Mouse (Mus musculus) liver, embryonic 13.5 days (tissue): Measurements from ENCODE around the gene Inpp4b. TPM values are rescaled to one million over a fixed set of nuclear protein-coding genes. Genes with fewer than 3 reads are reported as not detected.

ENCODE experiments used
- ATAC-seq: fragments of 200-750 bp; cut with Nextera tagmentation; 2 replicates; pipeline ENCODE4 v1.8.0; 2017; ENCODE audit warnings: low read depth, mild to moderate bottlenecking, moderate number of reproducible peaks, moderate library complexity
- DNase-seq: peaks from one replicate; pipeline ENCODE4 v3.0.0; 2022
- H3K27ac ChIP-seq: fragments of 300-500 bp; sonication (generic); 2 replicates; pipeline ENCODE4 v1.5.1; 2015; ENCODE audit warnings: moderate library complexity, mild to moderate bottlenecking, inconsistent platforms
- H3K27me3 ChIP-seq: fragments of 300-500 bp; sonication (generic); 2 replicates; pipeline ENCODE4 v1.6.1; 2015; ENCODE audit warnings: mild to moderate bottlenecking, inconsistent platforms
- H3K36me3 ChIP-seq: fragments of 300-500 bp; sonication (generic); 2 replicates; pipeline ENCODE4 v1.6.1; 2015; ENCODE audit warnings: mild to moderate bottlenecking, inconsistent platforms
- H3K4me1 ChIP-seq: fragments of 300-500 bp; sonication (generic); replicated peaks from 2 replicates; pipeline ENCODE4 v1.6.1; 2015; ENCODE audit warnings: inconsistent platforms
- H3K4me2 ChIP-seq: fragments of 300-500 bp; sonication (generic); 2 replicates; pipeline ENCODE4 v1.6.1; 2015; ENCODE audit warnings: inconsistent platforms, mild to moderate bottlenecking, moderate library complexity
- H3K4me3 ChIP-seq: fragments of 300-500 bp; sonication (generic); replicated peaks from 2 replicates; pipeline ENCODE4 v1.5.1; 2015; ENCODE audit warnings: mild to moderate bottlenecking, inconsistent platforms
- H3K9ac ChIP-seq: fragments of 300-500 bp; sonication (generic); 2 replicates; pipeline ENCODE4 v1.6.1; 2015; ENCODE audit warnings: mild to moderate bottlenecking, inconsistent platforms
- H3K9me3 ChIP-seq: fragments of 300-500 bp; sonication (generic); replicated peaks from 2 replicates; pipeline ENCODE4 v1.6.1; 2016; ENCODE audit warnings: inconsistent platforms
- WGBS: fragments of 180-500 bp; shearing (Covaris S2); methylation state at CpG from one replicate; pipeline ENCODE4 v1.1.7; 2015; ENCODE audit not compliant: insufficient replicate concordance; 5-methylcytosine and 5-hydroxymethylcytosine counted together
- polyA plus RNA-seq: library from polyadenylated mRNA; unstranded; fragments of >200 nt; fragmentation: Nextera tagmentation; extraction: Ambion mirVana; gene quantifications from 2 replicates; pipeline ENCODE4 v1.2.1, GENCODE M21; 2015

Inpp4b gene
- polyA plus RNA-seq, 1 experiment from 2014 or later = 2.2 TPM

DNA sequence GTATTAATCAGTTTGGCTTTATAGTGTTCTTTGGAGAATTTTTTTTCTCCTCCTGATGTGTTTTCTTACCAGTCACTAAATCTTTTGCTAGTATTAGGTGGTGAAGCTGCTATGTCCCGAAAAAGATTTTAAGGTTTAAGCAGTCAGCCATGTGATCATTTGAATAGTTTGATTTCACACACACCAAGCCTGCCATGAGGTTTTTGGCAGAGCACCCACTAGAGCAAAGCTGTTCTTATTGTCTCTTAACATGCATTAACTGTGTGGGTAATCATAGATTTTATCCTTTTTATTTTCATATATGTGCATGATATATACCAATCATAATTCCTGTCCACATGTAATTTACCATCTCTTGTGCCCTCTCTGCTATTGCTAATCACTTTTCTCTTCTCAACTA lies 240.6 kb downstream of the Inpp4b start:
- WGBS = 63% methylated on average over 1 of the region's 1 CpGs
- Histone ChIP-seq H3K4me2 (no peak overlapping the region), H3K4me3 (no peak overlapping the region), H3K27me3 (no peaks in the 10 kb centered on the region), H3K9ac (no peak overlapping the region), H3K27ac (no peak overlapping the region), H3K36me3 (no peaks in the 10 kb centered on the region), H3K4me1 (no peaks in the 10 kb centered on the region), H3K9me3 (no peaks in the 10 kb centered on the region)
- no peak for ATAC-seq
- DNase-seq = no peak

- H3K27me3 ChIP-seq = no peaks in the 10 kb centered on the region
- no peaks in the 10 kb centered on the region for H3K4me1 ChIP-seq
- 85% methylated on average over 5 of the region's 5 CpGs for WGBS
- H3K9me3 ChIP-seq = no peaks in the 10 kb centered on the region
- no peak overlapping the region for H3K4me2 ChIP-seq
- no peak overlapping the region for H3K9ac ChIP-seq
- ATAC-seq (no peak), DNase-seq (no peak)
- H3K4me3 ChIP-seq = no peak overlapping the region
- no peak overlapping the region for H3K27ac ChIP-seq
- no peaks in the 10 kb centered on the region for H3K36me3 ChIP-seq
Measured at GRCm38 (mm10) chr8:81586783-81587182, 244.4 kb downstream of the Inpp4b start.

GRCm38 (mm10) chr8:81594134-81594714 lies 251.9 kb downstream of the Inpp4b start:
- no peaks in the 10 kb centered on the region for H3K27me3 ChIP-seq
- no peak overlapping the region for H3K4me2 ChIP-seq
- no peak for DNase-seq
- no peaks in the 10 kb centered on the region for H3K9me3 ChIP-seq
- WGBS = 62% methylated on average over 3 of the region's 3 CpGs
- H3K27ac ChIP-seq = no peak overlapping the region
- H3K9ac ChIP-seq = no peak overlapping the region
- H3K4me3 ChIP-seq = no peak overlapping the region
- no peaks in the 10 kb centered on the region for H3K36me3 ChIP-seq
- ATAC-seq = no peak
- no peaks in the 10 kb centered on the region for H3K4me1 ChIP-seq

GRCm38 (mm10) chr8:81599209-81599608 lies 256.9 kb downstream of the Inpp4b start:
- Histone ChIP-seq H3K9ac (no peak overlapping the region), H3K36me3 (no peaks in the 10 kb centered on the region), H3K27ac (no peak overlapping the region), H3K27me3 (no peaks in the 10 kb centered on the region), H3K4me3 (no peak overlapping the region), H3K9me3 (no peaks in the 10 kb centered on the region), H3K4me2 (no peak overlapping the region), H3K4me1 (no peaks in the 10 kb centered on the region)
- ATAC-seq (no peak), DNase-seq (no peak)
- WGBS = 71% methylated on average over 4 of the region's 4 CpGs

DNA sequence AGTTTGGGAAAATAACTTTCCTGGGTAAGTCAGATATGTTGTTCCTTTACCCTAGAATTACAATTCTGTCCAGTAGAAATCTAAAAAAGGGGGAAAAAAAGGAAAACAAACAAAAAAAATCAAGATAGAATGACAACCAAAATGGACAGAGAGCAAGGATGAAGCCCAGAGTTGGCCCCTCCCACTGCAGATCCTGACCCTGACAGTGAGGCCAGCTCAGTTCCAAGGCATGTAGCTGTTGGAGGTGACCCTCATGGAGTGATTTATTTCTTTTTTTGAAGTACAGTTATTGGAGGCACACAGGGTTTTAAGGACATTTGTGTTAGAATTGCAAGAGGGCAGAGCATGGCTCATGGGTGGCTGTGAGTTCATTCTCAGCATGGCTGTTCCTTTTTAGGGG lies 258.8 kb downstream of the Inpp4b start:
- Histone ChIP-seq H3K27ac (no peak overlapping the region), H3K4me1 (no peaks in the 10 kb centered on the region)
- DNase-seq = no peak

DNA sequence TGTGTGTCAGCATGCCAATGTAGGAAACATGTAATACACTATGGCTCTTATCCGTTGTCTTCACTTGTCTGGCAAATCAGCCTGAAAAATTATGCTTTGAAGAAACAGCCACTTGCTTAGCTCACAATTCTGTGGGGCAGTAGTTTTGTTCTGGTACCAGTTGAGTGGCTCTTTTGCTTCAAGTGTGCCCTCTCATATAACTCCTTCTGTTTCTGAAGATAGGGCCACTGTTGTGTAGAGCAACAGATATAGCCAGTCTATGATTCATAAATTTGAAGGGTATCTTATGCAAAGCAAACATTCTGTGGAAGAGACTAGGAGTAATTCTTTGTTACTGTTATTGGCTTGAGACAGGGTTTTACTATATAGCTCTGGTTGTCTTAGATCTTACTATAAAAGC lies 265.7 kb downstream of the Inpp4b start:
- Histone ChIP-seq H3K36me3 (no peaks in the 10 kb centered on the region), H3K27me3 (no peaks in the 10 kb centered on the region), H3K4me1 (no peaks in the 10 kb centered on the region), H3K27ac (no peak overlapping the region), H3K4me2 (no peak overlapping the region), H3K9me3 (no peaks in the 10 kb centered on the region), H3K9ac (no peak overlapping the region), H3K4me3 (no peak overlapping the region)
- 73% methylated on average over 1 of the region's 1 CpGs for WGBS
- DNase-seq (no peak), ATAC-seq (no peak)

More for the DNA sequence above, 258.8 kb downstream of the Inpp4b start:
- H3K9me3 ChIP-seq = no peaks in the 10 kb centered on the region
- no peak overlapping the region for H3K4me2 ChIP-seq
- no peak overlapping the region for H3K9ac ChIP-seq
- H3K4me3 ChIP-seq = no peak overlapping the region
- no peak for ATAC-seq
- H3K36me3 ChIP-seq = no peaks in the 10 kb centered on the region
- H3K27me3 ChIP-seq = no peaks in the 10 kb centered on the region

GRCm38 (mm10) chr8:81609064-81609463 lies 266.7 kb downstream of the Inpp4b start:
- H3K27me3 ChIP-seq = no peaks in the 10 kb centered on the region
- H3K36me3 ChIP-seq = no peaks in the 10 kb centered on the region
- H3K9ac ChIP-seq = no peak overlapping the region
- DNase-seq (no peak), ATAC-seq (no peak)
- no peak overlapping the region for H3K27ac ChIP-seq
- H3K4me3 ChIP-seq = no peak overlapping the region
- H3K9me3 ChIP-seq = no peaks in the 10 kb centered on the region
- H3K4me1 ChIP-seq = no peaks in the 10 kb centered on the region
- no peak overlapping the region for H3K4me2 ChIP-seq
- 57% methylated on average over 4 of the region's 4 CpGs for WGBS

GRCm38 (mm10) chr8:81612611-81613010 lies 270.3 kb downstream of the Inpp4b start:
- DNase-seq (no peak), ATAC-seq (no peak)
- Histone ChIP-seq H3K4me1 (no peaks in the 10 kb centered on the region), H3K27ac (no peak overlapping the region), H3K4me3 (no peak overlapping the region), H3K9ac (no peak overlapping the region), H3K27me3 (no peaks in the 10 kb centered on the region), H3K4me2 (no peak overlapping the region), H3K36me3 (no peaks in the 10 kb centered on the region), H3K9me3 (no peaks in the 10 kb centered on the region)
- 62% methylated on average over 2 of the region's 2 CpGs for WGBS

GRCm38 (mm10) chr8:81614135-81614534 lies 271.8 kb downstream of the Inpp4b start:
- Histone ChIP-seq H3K27ac (no peak overlapping the region), H3K4me2 (no peak overlapping the region), H3K36me3 (no peaks in the 10 kb centered on the region), H3K9ac (no peak overlapping the region), H3K4me1 (no peaks in the 10 kb centered on the region), H3K4me3 (no peak overlapping the region), H3K27me3 (no peaks in the 10 kb centered on the region), H3K9me3 (no peaks in the 10 kb centered on the region)
- DNase-seq = no peak
- 65% methylated on average over 1 of the region's 1 CpGs for WGBS
- no peak for ATAC-seq

- no peaks in the 10 kb centered on the region for H3K9me3 ChIP-seq
- no peak for DNase-seq
- H3K4me1 ChIP-seq = no peaks in the 10 kb centered on the region
- H3K4me3 ChIP-seq = no peak overlapping the region
- H3K27me3 ChIP-seq = no peaks in the 10 kb centered on the region
- 76% methylated on average over 2 of the region's 2 CpGs for WGBS
- no peak overlapping the region for H3K4me2 ChIP-seq
- H3K27ac ChIP-seq = no peak overlapping the region
- H3K9ac ChIP-seq = no peak overlapping the region
- H3K36me3 ChIP-seq = no peaks in the 10 kb centered on the region
- no peak for ATAC-seq
Measured at GRCm38 (mm10) chr8:81614605-81615004, 272.2 kb downstream of the Inpp4b start.

DNA sequence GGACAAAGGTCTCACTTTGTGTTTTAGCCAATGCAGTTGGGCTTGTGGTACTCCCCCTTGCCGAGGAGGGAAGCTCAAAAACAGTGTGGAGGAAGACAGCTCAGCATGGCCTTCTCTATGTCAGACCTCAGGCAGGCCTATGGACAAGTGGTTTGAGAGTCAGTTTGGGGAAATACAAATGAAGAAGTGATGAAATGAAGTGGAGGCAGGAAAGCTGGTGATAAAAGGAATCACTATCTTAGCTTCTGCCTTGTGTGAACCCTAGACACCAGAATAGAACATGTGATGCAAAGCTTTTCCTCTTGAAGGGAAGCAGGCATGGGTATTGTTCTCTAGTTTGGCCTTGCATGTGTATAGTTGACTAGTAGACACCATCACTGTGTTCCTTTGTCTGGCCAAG lies 273.2 kb downstream of the Inpp4b start:
- ATAC-seq = no peak
- Histone ChIP-seq H3K27me3 (no peaks in the 10 kb centered on the region), H3K9ac (no peak overlapping the region), H3K27ac (no peak overlapping the region), H3K36me3 (no peaks in the 10 kb centered on the region), H3K4me2 (no peak overlapping the region), H3K4me3 (no peak overlapping the region), H3K9me3 (no peaks in the 10 kb centered on the region), H3K4me1 (no peaks in the 10 kb centered on the region)
- no peak for DNase-seq
- 54% methylated on average over 1 of the region's 1 CpGs for WGBS

DNA sequence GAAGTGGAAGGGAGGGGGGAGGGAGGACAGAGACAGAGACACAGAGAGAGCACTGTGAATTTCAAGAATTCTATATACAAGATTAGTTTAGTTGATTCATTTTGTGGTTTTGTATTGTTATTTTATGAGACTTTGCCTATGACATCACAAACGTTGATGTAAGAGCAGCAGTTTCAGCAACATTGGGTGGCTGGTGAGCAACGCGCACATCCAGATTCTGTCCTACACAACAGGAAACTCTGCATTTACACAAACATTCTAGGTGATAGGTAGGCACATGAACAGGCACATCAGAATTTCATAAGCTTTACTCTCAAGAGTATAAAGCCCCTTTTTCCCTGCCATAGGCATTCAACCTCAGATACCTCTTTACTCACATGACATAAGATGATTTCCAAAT lies 276.6 kb downstream of the Inpp4b start:
- ATAC-seq = no peak
- H3K4me1 ChIP-seq = no peaks in the 10 kb centered on the region
- H3K27ac ChIP-seq = no peak overlapping the region
- H3K4me3 ChIP-seq = no peak overlapping the region
- no peaks in the 10 kb centered on the region for H3K9me3 ChIP-seq
- H3K4me2 ChIP-seq = no peak overlapping the region
- no peak for DNase-seq
- WGBS = 84% methylated on average over 3 of the region's 3 CpGs
- no peaks in the 10 kb centered on the region for H3K27me3 ChIP-seq
- H3K9ac ChIP-seq = no peak overlapping the region
- no peaks in the 10 kb centered on the region for H3K36me3 ChIP-seq
